Mouse (Mus musculus): ENCODE data around the gene Slc2a8. TPM values are rescaled to one million over a fixed set of nuclear protein-coding genes. Genes with fewer than 3 reads are reported as not detected.

Gene Slc2a8
- polyA plus RNA-seq, 1 experiment from 2014 or later, result 21.1 TPM

Other genes with a start within 250 kb of the Slc2a8 start
- gene 6330409D20Rik, start 241.1 kb downstream of the Slc2a8 start, polyA plus RNA-seq (2014; fragmentation: Nextera tagmentation; extraction: Ambion mirVana), result not detected in 2 replicates
- 75.6 and 76.8 TPM in 2 replicates for gene Tor2a, start 224.8 kb downstream of the Slc2a8 start, polyA plus RNA-seq (2014; fragmentation: Nextera tagmentation; extraction: Ambion mirVana)
- gene Ttc16, start 206.4 kb downstream of the Slc2a8 start, polyA plus RNA-seq (2014; fragmentation: Nextera tagmentation; extraction: Ambion mirVana), result 0.30 TPM in 1 of 2 replicates, not detected in the other
- gene Ptrh1, start 206.3 kb downstream of the Slc2a8 start, polyA plus RNA-seq (2014; fragmentation: Nextera tagmentation; extraction: Ambion mirVana), result 3.3 and 5.8 TPM in 2 replicates
- 0.11 and 0.39 TPM in 2 replicates for gene Cfap157, start 197.7 kb downstream of the Slc2a8 start, polyA plus RNA-seq (2014; fragmentation: Nextera tagmentation; extraction: Ambion mirVana)
- 11.2 and 16.2 TPM in 2 replicates for gene Stxbp1, start 134.8 kb downstream of the Slc2a8 start, polyA plus RNA-seq (2014; fragmentation: Nextera tagmentation; extraction: Ambion mirVana)
- gene Fam129b, start 106.0 kb downstream of the Slc2a8 start, polyA plus RNA-seq (2014; fragmentation: Nextera tagmentation; extraction: Ambion mirVana), result 18.2 and 19.9 TPM in 2 replicates
- gene Rpl12, start 20.5 kb downstream of the Slc2a8 start, polyA plus RNA-seq (2014; fragmentation: Nextera tagmentation; extraction: Ambion mirVana), result 249 and 308 TPM in 2 replicates
- 5.8 and 8.8 TPM in 2 replicates for gene Lrsam1, start 20.5 kb downstream of the Slc2a8 start, polyA plus RNA-seq (2014; fragmentation: Nextera tagmentation; extraction: Ambion mirVana)
- gene Garnl3, start 149.6 kb upstream of the Slc2a8 start, polyA plus RNA-seq (2014; fragmentation: Nextera tagmentation; extraction: Ambion mirVana), result 11.6 and 12.1 TPM in 2 replicates
- 21.1 and 27.0 TPM in 2 replicates for gene Angptl2, start 234.0 kb upstream of the Slc2a8 start, polyA plus RNA-seq (2014; fragmentation: Nextera tagmentation; extraction: Ambion mirVana)

Measured in kidney, embryonic 14.5 days (tissue).